12 mouse cellular contexts compared by ENCODE assay signal in genomic region chr17:57085970-57086757, GRCm38 (mm10). TPM values are rescaled to one million over a fixed set of nuclear protein-coding genes. Genes with fewer than 3 reads are reported as not detected.
DNase-seq lines count a peak whose midpoint lies in the region; ATAC-seq and TF ChIP-seq lines count a peak whose summit lies in the region.
"Had no signal": no experiment of that assay in that cellular context is flagged by ENCODE, and none has a peak within 500 bp of the region (broad histone marks: within the 10 kb centered on the region; RNA-seq: fewer than 3 reads in every experiment).

No protein-coding gene starts in this region.

- no peaks in the 10 kb centered on the region for H3K9me3 ChIP-seq in forebrain, embryonic 11.5 days (ENCODE audit: control insufficient read depth, low read length)
- H3K9me3 ChIP-seq in hindbrain, postnatal 0 days (ENCODE audit: low read length) = no peaks in the 10 kb centered on the region
- no peaks in the 10 kb centered on the region for H3K9me3 ChIP-seq in kidney, embryonic 14.5 days (ENCODE audit: control insufficient read depth, low read length)

- no peak overlapping the region for H3K27ac ChIP-seq in forebrain, embryonic 11.5 days (ENCODE audit: low read depth, low read length)
- no peak overlapping the region for H3K27ac ChIP-seq in hindbrain, postnatal 0 days
- H3K27ac ChIP-seq in kidney, embryonic 14.5 days (ENCODE audit: low read depth, low read length) = no peak overlapping the region
- H3K27ac ChIP-seq: kidney, postnatal 0 days had no signal

- no peak for TF ChIP-seq CTCF in hindbrain, postnatal 0 days (IDR thresholded peaks at IDR 0.05; ENCODE audit: low read depth)

- H3K36me3 ChIP-seq in forebrain, embryonic 11.5 days (ENCODE audit: control insufficient read depth, insufficient read depth, low read length) = no peaks in the 10 kb centered on the region
- peaks cover 2% of the 10 kb centered on the region; the same call in 1 of the 2 replicates for H3K36me3 ChIP-seq in hindbrain, postnatal 0 days (ENCODE audit: insufficient read depth, low read length)
- no peaks in the 10 kb centered on the region for H3K36me3 ChIP-seq in kidney, embryonic 14.5 days (ENCODE audit: control insufficient read depth, insufficient read depth, low read length)

- no peak for ATAC-seq in forebrain, embryonic 11.5 days (replicated peaks; ENCODE audit: low FRiP score)
- ATAC-seq in hindbrain, postnatal 0 days = no peak
- no peak for ATAC-seq in kidney, embryonic 14.5 days (ENCODE audit: low FRiP score, low TSS enrichment)

- H3K4me1 ChIP-seq in forebrain, embryonic 11.5 days (replicated peaks; ENCODE audit: control insufficient read depth, insufficient read depth, low read length) = peaks cover 6% of the 10 kb centered on the region; the same call in 1 of the 2 replicates
- peaks cover 6% of the 10 kb centered on the region; the same call in 1 of the 2 replicates for H3K4me1 ChIP-seq in hindbrain, postnatal 0 days (ENCODE audit: insufficient read depth, low read length)
- H3K4me1 ChIP-seq in kidney, embryonic 14.5 days (ENCODE audit: control insufficient read depth, insufficient read depth, low read length) = peaks cover 10% of the 10 kb centered on the region

- H3K27me3 ChIP-seq in forebrain, embryonic 11.5 days (ENCODE audit: control insufficient read depth, insufficient read depth, low read length) = no peaks in the 10 kb centered on the region
- no peaks in the 10 kb centered on the region for H3K27me3 ChIP-seq in hindbrain, postnatal 0 days (ENCODE audit: insufficient read depth, low read length)
- no peaks in the 10 kb centered on the region; the same call in 1 of the 2 replicates for H3K27me3 ChIP-seq in kidney, embryonic 14.5 days (ENCODE audit: control insufficient read depth, insufficient read depth, low read length)

- DNase-seq in brain, adult 2 months (ENCODE audit: low read depth, low spot score) = peak; percentile 95
- DNase-seq in cerebellum, adult 11 months = peak; percentile 97
- no peak for DNase-seq in forebrain, embryonic 11.5 days (ENCODE audit: low spot score)
- DNase-seq in hindbrain, postnatal 0 days (ENCODE audit: low spot score) = no peak
- no peak for DNase-seq in c-Kit-positive CD71-positive TER-119-positive erythroid progenitor cells, embryonic 14.5 days (ENCODE audit: low spot score)
- no peak for DNase-seq in adrenal gland, postnatal 36 days
- no peak for DNase-seq in adrenal gland, adult 18-20 months (ENCODE audit: low spot score in 2 of 2)
- DNase-seq: gastrocnemius, postnatal 36 days; lung, embryonic 14.5 days; thymus, adult 2 months had no signal

- WGBS in forebrain, embryonic 11.5 days = 88% methylated on average over 11 of the region's 11 CpGs
- 72% methylated on average over 11 of the region's 11 CpGs for WGBS in hindbrain, postnatal 0 days
- 87% methylated on average over 11 of the region's 11 CpGs for WGBS in kidney, embryonic 14.5 days

- H3K9ac ChIP-seq in forebrain, embryonic 11.5 days (ENCODE audit: low read length) = no peak overlapping the region
- H3K9ac ChIP-seq in hindbrain, postnatal 0 days (replicated peaks; ENCODE audit: low read length) = no peak overlapping the region; the same call in 1 of the 2 replicates
- no peak overlapping the region for H3K9ac ChIP-seq in kidney, embryonic 14.5 days (ENCODE audit: low read depth, low read length)

- H3K4me2 ChIP-seq in forebrain, embryonic 11.5 days (ENCODE audit: low read depth, low read length, severe bottlenecking) = peak overlapping the region; percentile 68; the same call in 1 of the 2 replicates
- peak overlapping the region; percentile 73 for H3K4me2 ChIP-seq in hindbrain, postnatal 0 days (ENCODE audit: low read depth, low read length)
- no peak overlapping the region for H3K4me2 ChIP-seq in kidney, embryonic 14.5 days (replicated peaks; ENCODE audit: low read depth, low read length)

- peak overlapping the region; percentile 45 for H3K4me3 ChIP-seq in forebrain, embryonic 11.5 days (ENCODE audit: low read depth, low read length)
- H3K4me3 ChIP-seq in hindbrain, postnatal 0 days (ENCODE audit: low read length) = peak overlapping the region; percentile 57; the same call in 1 of the 2 replicates
- H3K4me3 ChIP-seq in kidney, embryonic 14.5 days (ENCODE audit: low read length) = no peak overlapping the region

RNA-seq across cellular contexts. Expression of gene Tubb4a, which starts 1.4 kb away (rescaled TPM):
- 81.6 and 99.7 TPM in 2 replicates for polyA plus RNA-seq in forebrain, embryonic 11.5 days (2014; fragmentation: Nextera tagmentation; extraction: Ambion mirVana)
- total RNA-seq in hindbrain, postnatal 0 days (2014; rRNA removed) = 201 and 209 TPM in 2 replicates
- polyA plus RNA-seq in hindbrain, postnatal 0 days (2015; fragmentation: Nextera tagmentation; extraction: Ambion mirVana) = 295 and 346 TPM in 2 replicates
- 1 to 10 TPM; 3.7 to 4.2 TPM for total RNA-seq in adrenal gland, postnatal 36 days (2021)
- polyA plus RNA-seq in kidney, embryonic 14.5 days (2014; fragmentation: Nextera tagmentation; extraction: Ambion mirVana) = 23.3 and 23.8 TPM in 2 replicates
- total RNA-seq in adrenal gland, adult 18-20 months (2021) = 1 to 10 TPM; 4.0 to 4.3 TPM

RNA-seq across cellular contexts. Expression of gene Dennd1c, which starts 7.8 kb away (rescaled TPM):
- 4.6 and 5.7 TPM in 2 replicates for polyA plus RNA-seq in forebrain, embryonic 11.5 days (2014; fragmentation: Nextera tagmentation; extraction: Ambion mirVana)
- 1.5 and 3.8 TPM in 2 replicates for total RNA-seq in hindbrain, postnatal 0 days (2014; rRNA removed)
- polyA plus RNA-seq in hindbrain, postnatal 0 days (2015; fragmentation: Nextera tagmentation; extraction: Ambion mirVana) = 2.8 and 3.0 TPM in 2 replicates
- 1 to 10 TPM; 1.3 to 2.8 TPM for total RNA-seq in adrenal gland, postnatal 36 days (2021)
- polyA plus RNA-seq in kidney, embryonic 14.5 days (2014; fragmentation: Nextera tagmentation; extraction: Ambion mirVana) = 3.4 and 4.4 TPM in 2 replicates
- 1 to 10 TPM; 1.3 to 2.3 TPM for total RNA-seq in adrenal gland, adult 18-20 months (2021)

RNA-seq across cellular contexts. Expression of gene Tnfsf9, which starts 19.0 kb away (rescaled TPM):
- 10.9 and 12.9 TPM in 2 replicates for polyA plus RNA-seq in forebrain, embryonic 11.5 days (2014; fragmentation: Nextera tagmentation; extraction: Ambion mirVana)
- total RNA-seq in hindbrain, postnatal 0 days (2014; rRNA removed) = 3.1 and 8.1 TPM in 2 replicates
- polyA plus RNA-seq in hindbrain, postnatal 0 days (2015; fragmentation: Nextera tagmentation; extraction: Ambion mirVana) = 4.3 and 4.7 TPM in 2 replicates
- under 1 TPM; 0.23 to 0.40 TPM for total RNA-seq in adrenal gland, postnatal 36 days (2021)
- 9.8 and 10.1 TPM in 2 replicates for polyA plus RNA-seq in kidney, embryonic 14.5 days (2014; fragmentation: Nextera tagmentation; extraction: Ambion mirVana)
- under 1 TPM; 0.38 to 0.63 TPM for total RNA-seq in adrenal gland, adult 18-20 months (2021)

RNA-seq across cellular contexts. Expression of gene Slc25a23, which starts 26.5 kb away (rescaled TPM):
- 19.9 and 21.5 TPM in 2 replicates for polyA plus RNA-seq in forebrain, embryonic 11.5 days (2014; fragmentation: Nextera tagmentation; extraction: Ambion mirVana)
- 122 and 150 TPM in 2 replicates for total RNA-seq in hindbrain, postnatal 0 days (2014; rRNA removed)
- 33.2 and 38.2 TPM in 2 replicates for polyA plus RNA-seq in hindbrain, postnatal 0 days (2015; fragmentation: Nextera tagmentation; extraction: Ambion mirVana)
- total RNA-seq in adrenal gland, postnatal 36 days (2021) = 10 to 100 TPM; 76.6 to 80.3 TPM
- polyA plus RNA-seq in kidney, embryonic 14.5 days (2014; fragmentation: Nextera tagmentation; extraction: Ambion mirVana) = 12.9 and 13.2 TPM in 2 replicates
- 100 to 1,000 TPM in 1 of 2 experiments, 10 to 100 TPM in 1; 73.2 to 108 TPM for total RNA-seq in adrenal gland, adult 18-20 months (2021)

RNA-seq across cellular contexts. Expression of gene Crb3, which starts 27.3 kb away (rescaled TPM):
- polyA plus RNA-seq in forebrain, embryonic 11.5 days (2014; fragmentation: Nextera tagmentation; extraction: Ambion mirVana) = 1.5 and 1.9 TPM in 2 replicates
- total RNA-seq in hindbrain, postnatal 0 days (2014; rRNA removed) = 7.1 and 8.2 TPM in 2 replicates
- polyA plus RNA-seq in hindbrain, postnatal 0 days (2015; fragmentation: Nextera tagmentation; extraction: Ambion mirVana) = 6.0 and 6.2 TPM in 2 replicates
- under 1 TPM in 1 of 2 experiments, not detected in 1; 0.82 TPM for total RNA-seq in adrenal gland, postnatal 36 days (2021)
- polyA plus RNA-seq in kidney, embryonic 14.5 days (2014; fragmentation: Nextera tagmentation; extraction: Ambion mirVana) = 46.4 and 48.7 TPM in 2 replicates
- under 1 TPM; 0.36 to 0.67 TPM for total RNA-seq in adrenal gland, adult 18-20 months (2021)

Comparison
In these comparisons a context has a peak if more than half of its experiments do, and no peak if none do; other contexts are left out.
1. DNase-seq: peak in brain, adult 2 months (single experiment) and cerebellum, adult 11 months (single experiment); none in forebrain, embryonic 11.5 days (single experiment), hindbrain, postnatal 0 days (single experiment), c-Kit-positive CD71-positive TER-119-positive erythroid progenitor cells, embryonic 14.5 days (single experiment), adrenal gland, postnatal 36 days (0 of 2) and adrenal gland, adult 18-20 months (0 of 2).
2. RNA of gene Tubb4a, which starts 1.4 kb away (total RNA-seq): 201 to 209 TPM in hindbrain, postnatal 0 days; 4.0 to 4.3 TPM in adrenal gland, adult 18-20 months and 3.7 to 4.2 TPM in adrenal gland, postnatal 36 days; every median in the first group is over 10 times any median in the second.